Mouse (Mus musculus) midbrain, embryonic 11.5 days (tissue): ENCODE measurements around the gene Psmb10. TPM values are rescaled to one million over a fixed set of nuclear protein-coding genes. Genes with fewer than 3 reads are reported as not detected.

Experiments
- ATAC-seq: fragments of 200-750 bp; cut with Nextera tagmentation; 2 replicates; pipeline ENCODE4 v1.8.0; 2017; ENCODE audit warnings: moderate TSS enrichment, moderate library complexity; ENCODE audit not compliant: low FRiP score
- DNase-seq: peaks from one replicate; pipeline ENCODE4 v3.0.0; 2015; ENCODE audit warnings: low spot score; ENCODE audit errors: missing footprints
- H3K27ac ChIP-seq: fragments of 300-500 bp; sonication (generic); 2 replicates; pipeline ENCODE4 v1.5.1; 2014; ENCODE audit warnings: low read depth, low read length
- H3K27me3 ChIP-seq: fragments of 300-500 bp; sonication (generic); 2 replicates; pipeline ENCODE4 v1.6.1; 2014; ENCODE audit warnings: mild to moderate bottlenecking, low read length, moderate library complexity, mixed read lengths; ENCODE audit not compliant: control insufficient read depth, insufficient read depth
- H3K36me3 ChIP-seq: fragments of 300-500 bp; sonication (generic); 2 replicates; pipeline ENCODE4 v1.6.1; 2014; ENCODE audit warnings: mild to moderate bottlenecking, low read length, moderate library complexity, mixed read lengths; ENCODE audit not compliant: control insufficient read depth, insufficient read depth
- H3K4me1 ChIP-seq: fragments of 300-500 bp; sonication (generic); 2 replicates; pipeline ENCODE4 v1.6.1; 2014; ENCODE audit warnings: low read length; ENCODE audit not compliant: control insufficient read depth, insufficient read depth
- H3K4me2 ChIP-seq: fragments of 300-500 bp; sonication (generic); 2 replicates; pipeline ENCODE4 v1.6.1; 2014; ENCODE audit warnings: mild to moderate bottlenecking, moderate library complexity
- H3K4me3 ChIP-seq: fragments of 300-500 bp; sonication (generic); 2 replicates; pipeline ENCODE4 v1.5.1; 2014; ENCODE audit warnings: low read depth, low read length
- H3K9ac ChIP-seq: fragments of 300-500 bp; sonication (generic); 2 replicates; pipeline ENCODE4 v1.6.1; 2014; ENCODE audit warnings: low read length
- H3K9me3 ChIP-seq: fragments of 300-500 bp; sonication (generic); 2 replicates; pipeline ENCODE4 v1.6.1; 2016; ENCODE audit warnings: low read length; ENCODE audit not compliant: control insufficient read depth
- WGBS: fragments of 180-500 bp; shearing (Covaris S2); extraction: QIAGEN DNeasy Blood & Tissue Kit; methylation state at CpG from one replicate; pipeline ENCODE4 v1.1.7; 2014; 5-methylcytosine and 5-hydroxymethylcytosine counted together
- microRNA-seq: library from miRNA; unstranded; fragments of <30 nt; microRNA quantifications from one replicate; pipeline ENCODE4, GENCODE M21; 2017
- polyA plus RNA-seq: library from polyadenylated mRNA; unstranded; fragments of >200 nt; fragmentation: Nextera tagmentation; extraction: Ambion mirVana; gene quantifications from 2 replicates; pipeline ENCODE4 v1.2.1, GENCODE M21; 2014

Psmb10 gene
- polyA plus RNA-seq, 1 experiment from 2014 or later, result 26.9 TPM

DNA sequence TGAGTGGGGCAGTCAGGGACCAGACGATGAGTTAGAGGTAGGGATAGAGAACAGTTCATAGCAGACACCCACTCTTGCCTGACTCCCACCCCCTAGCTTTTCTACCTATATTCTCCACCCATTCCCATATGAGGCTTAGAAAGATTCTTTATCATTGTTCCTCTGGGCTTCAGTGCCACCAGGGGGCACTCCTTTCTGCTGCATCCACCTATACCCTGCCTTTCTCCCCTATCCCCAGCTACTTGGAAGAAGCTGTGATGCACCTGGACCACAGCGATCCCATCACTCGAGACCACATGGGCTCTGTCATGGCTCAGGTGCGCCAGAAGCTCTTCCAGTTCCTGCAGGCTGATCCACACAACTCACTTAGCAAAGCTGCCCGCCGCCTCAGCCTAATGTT lies 45.8 kb downstream of the Psmb10 start:
- Histone ChIP-seq H3K9me3 (no peaks in the 10 kb centered on the region), H3K4me1 (0 out of 2 replicates have a peak, but pooled peaks cover 2% of the 10 kb centered on the region), H3K27ac (no peak overlapping the region), H3K4me2 (no peak overlapping the region), H3K9ac (no peak overlapping the region), H3K27me3 (no peaks in the 10 kb centered on the region), H3K4me3 (no peak overlapping the region), H3K36me3 (peaks cover 31% of the 10 kb centered on the region)
- ATAC-seq (peak; percentile 36; the same call in 1 of the 2 replicates), DNase-seq (no peak)
- 88% methylated on average over 6 of the region's 6 CpGs for WGBS

DNA sequence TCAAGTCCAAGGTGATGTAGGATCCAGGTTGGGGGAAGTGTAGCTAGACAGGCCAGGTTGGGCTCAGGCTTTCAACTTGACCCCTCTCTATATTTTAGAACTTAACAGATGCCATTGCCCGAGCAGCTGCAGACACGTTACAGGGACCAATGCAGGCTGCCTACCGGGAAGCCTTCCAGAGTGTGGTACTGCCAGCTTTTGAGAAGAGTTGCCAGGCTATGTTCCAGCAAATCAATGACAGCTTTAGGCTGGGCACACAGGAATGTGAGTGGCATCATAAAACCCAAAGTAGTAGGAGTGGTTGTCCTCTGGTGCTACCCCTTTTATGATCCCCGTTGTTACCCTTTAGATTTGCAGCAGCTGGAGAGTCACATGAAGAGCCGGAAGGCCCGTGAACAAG lies 47.4 kb downstream of the Psmb10 start:
- ATAC-seq, result no peak
- Histone ChIP-seq H3K9ac (no peak overlapping the region), H3K27ac (no peak overlapping the region), H3K36me3 (peaks cover 43% of the 10 kb centered on the region), H3K27me3 (no peaks in the 10 kb centered on the region), H3K4me1 (0 out of 2 replicates have a peak, but pooled peaks cover 2% of the 10 kb centered on the region), H3K4me3 (no peak overlapping the region), H3K4me2 (no peak overlapping the region), H3K9me3 (no peaks in the 10 kb centered on the region)
- WGBS, result 92% methylated on average over 6 of the region's 6 CpGs
- no peak for DNase-seq

DNA sequence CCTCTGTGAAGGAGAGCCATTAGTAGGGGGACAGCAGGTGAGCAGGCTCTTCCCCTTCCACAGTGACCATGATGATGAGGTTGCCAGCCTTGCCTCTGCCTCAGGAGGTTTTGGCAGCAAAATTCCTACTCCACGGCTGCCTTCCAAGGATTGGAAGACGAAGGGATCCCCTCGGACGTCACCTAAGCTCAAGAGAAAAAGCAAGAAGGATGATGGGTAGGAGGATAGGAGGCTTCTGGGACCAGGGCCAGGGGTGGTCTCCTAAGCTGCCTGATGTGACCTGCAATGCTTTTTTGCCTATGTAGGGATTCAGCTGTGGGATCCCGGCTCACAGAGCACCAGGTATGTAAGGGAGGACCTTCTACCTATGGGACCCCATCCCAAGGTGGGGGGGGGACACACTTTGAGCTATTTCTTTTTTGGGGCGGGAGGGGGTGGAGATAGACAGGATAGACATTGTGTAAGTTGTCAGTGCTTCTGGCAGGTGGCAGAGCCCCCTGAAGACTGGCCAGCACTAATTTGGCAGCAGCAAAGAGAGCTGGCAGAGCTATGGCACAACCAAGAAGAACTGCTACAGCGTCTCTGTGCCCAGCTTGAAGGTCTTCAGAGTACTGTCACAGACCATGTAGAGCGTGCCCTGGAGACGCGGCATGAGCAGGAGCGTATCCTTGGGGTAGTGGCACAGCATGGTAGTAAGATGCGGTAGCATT lies 48.3 kb downstream of the Psmb10 start:
- ATAC-seq (no peak), DNase-seq (no peak)
- 0 out of 2 replicates have a peak, but pooled peaks cover 2% of the 10 kb centered on the region for H3K4me1 ChIP-seq
- no peak overlapping the region for H3K27ac ChIP-seq
- H3K4me3 ChIP-seq, result no peak overlapping the region
- H3K4me2 ChIP-seq, result no peak overlapping the region
- WGBS, result 94% methylated on average over 12 of the region's 12 CpGs
- no peaks in the 10 kb centered on the region for H3K27me3 ChIP-seq
- no peaks in the 10 kb centered on the region for H3K9me3 ChIP-seq
- H3K9ac ChIP-seq, result no peak overlapping the region
- H3K36me3 ChIP-seq, result peaks cover 53% of the 10 kb centered on the region

Small RNAs within 50 kb of the gene (microRNA-seq; reads per million reads assigned to microRNA genes)
- gene Mir7074, result not detected

Other genes starting within 250 kb of the Psmb10 start
- gene Acd, start 237.3 kb downstream of the Psmb10 start, polyA plus RNA-seq, result 63.2 and 66.8 TPM in 2 replicates
- gene Pard6a, start 237.3 kb downstream of the Psmb10 start, polyA plus RNA-seq, result 22.2 and 26.2 TPM in 2 replicates
- not detected in 2 replicates for gene 4933405L10Rik, start 230.8 kb downstream of the Psmb10 start, polyA plus RNA-seq
- 33.7 and 33.9 TPM in 2 replicates for gene Enkd1, start 230.2 kb downstream of the Psmb10 start, polyA plus RNA-seq
- gene Gfod2, start 179.8 kb downstream of the Psmb10 start, polyA plus RNA-seq, result 36.5 and 38.8 TPM in 2 replicates
- gene Ranbp10, start 111.1 kb downstream of the Psmb10 start, polyA plus RNA-seq, result 10.9 and 11.2 TPM in 2 replicates
- gene Tsnaxip1, start 110.7 kb downstream of the Psmb10 start, polyA plus RNA-seq, result 0.15 and 0.18 TPM in 2 replicates
- gene Cenpt, start 85.2 kb downstream of the Psmb10 start, polyA plus RNA-seq, result 58.1 and 60.4 TPM in 2 replicates
- 66.5 and 70.5 TPM in 2 replicates for gene Thap11, start 83.3 kb downstream of the Psmb10 start, polyA plus RNA-seq
- 300 and 367 TPM in 2 replicates for gene Nutf2, start 77.9 kb downstream of the Psmb10 start, polyA plus RNA-seq
- 35.6 TPM in 2 replicates for gene Edc4, start 57.6 kb downstream of the Psmb10 start, polyA plus RNA-seq
- 0.29 and 0.40 TPM in 2 replicates for gene Nrn1l, start 44.9 kb downstream of the Psmb10 start, polyA plus RNA-seq
- gene Pskh1, start 38.0 kb downstream of the Psmb10 start, polyA plus RNA-seq, result 11.2 and 13.6 TPM in 2 replicates
- gene Ctrl, start 4.6 kb downstream of the Psmb10 start, polyA plus RNA-seq, result 0.61 and 1.9 TPM in 2 replicates
- 0.23 and 0.28 TPM in 2 replicates for gene Lcat, start 4.9 kb upstream of the Psmb10 start, polyA plus RNA-seq
- 7.2 and 7.8 TPM in 2 replicates for gene Slc12a4, start 27.7 kb upstream of the Psmb10 start, polyA plus RNA-seq
- gene Dpep3, start 41.0 kb upstream of the Psmb10 start, polyA plus RNA-seq, result not detected in 2 replicates
- 14.4 and 16.4 TPM in 2 replicates for gene Dus2, start 52.9 kb upstream of the Psmb10 start, polyA plus RNA-seq
- gene Dpep2nb, start 67.5 kb upstream of the Psmb10 start, polyA plus RNA-seq, result 0.28 TPM in 1 of 2 replicates, not detected in the other
- 21.8 and 23.4 TPM in 2 replicates for gene Ddx28, start 73.4 kb upstream of the Psmb10 start, polyA plus RNA-seq
- gene Nfatc3, start 120.4 kb upstream of the Psmb10 start, polyA plus RNA-seq, result 3.9 and 4.0 TPM in 2 replicates
- 0.88 and 0.89 TPM in 2 replicates for gene Esrp2, start 198.5 kb upstream of the Psmb10 start, polyA plus RNA-seq
- gene Pla2g15, start 212.0 kb upstream of the Psmb10 start, polyA plus RNA-seq, result 6.4 and 6.9 TPM in 2 replicates
- 88.3 and 89.4 TPM in 2 replicates for gene Slc7a6, start 230.4 kb upstream of the Psmb10 start, polyA plus RNA-seq